Mouse (Mus musculus) ES-Bruce4 (cell line): ENCODE data around the gene Pfkfb4. TPM values are rescaled to one million over a fixed set of nuclear protein-coding genes. Genes with fewer than 3 reads are reported as not detected.
A peak's percentile ranks its signal among the peaks of the same experiment; 100 is the strongest.

ENCODE experiments used
- H3K27ac ChIP-seq: 2 replicates; pipeline ENCODE4 v1.5.1; 2012; ENCODE audit warnings: low read length, inconsistent platforms; ENCODE audit not compliant: insufficient read depth
- H3K27me3 ChIP-seq: 2 replicates; pipeline ENCODE4 v1.6.1; 2012; ENCODE audit warnings: mild to moderate bottlenecking, low read length, inconsistent platforms; ENCODE audit not compliant: control insufficient read depth, poor library complexity, insufficient read depth, severe bottlenecking
- H3K36me3 ChIP-seq: 2 replicates; pipeline ENCODE4 v1.6.1; 2012; ENCODE audit warnings: inconsistent platforms, mild to moderate bottlenecking, low read length, moderate library complexity; ENCODE audit not compliant: control insufficient read depth, poor library complexity, insufficient read depth, severe bottlenecking
- H3K4me1 ChIP-seq: one replicate; pipeline ENCODE4 v1.8.1; 2011; ENCODE audit warnings: low read length; ENCODE audit not compliant: control insufficient read depth, insufficient read depth
- H3K4me3 ChIP-seq: 2 replicates; pipeline ENCODE4 v1.5.1; 2011; ENCODE audit warnings: low read depth, mild to moderate bottlenecking, low read length
- H3K9ac ChIP-seq: 2 replicates; pipeline ENCODE4 v1.6.1; 2012; ENCODE audit warnings: low read depth, mild to moderate bottlenecking, inconsistent platforms; ENCODE audit not compliant: poor library complexity, severe bottlenecking
- H3K9me3 ChIP-seq: replicated peaks from 2 replicates; pipeline ENCODE4 v1.6.1; 2012; ENCODE audit warnings: mild to moderate bottlenecking, low read length, inconsistent platforms; ENCODE audit not compliant: control insufficient read depth, poor library complexity, insufficient read depth, severe bottlenecking
- CTCF ChIP-seq: IDR thresholded peaks from one replicate; pipeline ENCODE4 v1.8.1; 2011; ENCODE audit warnings: low read depth, low read length
- EP300 ChIP-seq: IDR thresholded peaks from 2 replicates; pipeline ENCODE4 v1.6.1; 2011; ENCODE audit warnings: low read depth, low read length; ENCODE audit not compliant: insufficient read depth
- POLR2A ChIP-seq: IDR thresholded peaks from one replicate; pipeline ENCODE4 v1.8.1; 2011; ENCODE audit warnings: low read length; ENCODE audit not compliant: insufficient read depth
- polyA plus RNA-seq: library from polyadenylated mRNA; stranded (reverse); fragments of >200 nt; gene quantifications from 2 replicates; pipeline ENCODE4 v1.2.4, GENCODE M21; 2011; ENCODE audit warnings: low read depth; ENCODE audit not compliant: missing spikeins, insufficient read depth, insufficient read length

Pfkfb4 gene
- polyA plus RNA-seq, 1 experiment: 4.4 TPM

GRCm38 (mm10) chr9:109080516-109080915 is 88.9 kb downstream of the Pfkfb4 start:
- no peak overlapping the region for H3K9ac ChIP-seq
- H3K4me3 ChIP-seq: no peak overlapping the region
- no peaks in the 10 kb centered on the region for H3K27me3 ChIP-seq
- no peaks in the 10 kb centered on the region for H3K4me1 ChIP-seq
- no peak for TF ChIP-seq POLR2A
- TF ChIP-seq EP300: no peak
- TF ChIP-seq CTCF: no peak
- H3K9me3 ChIP-seq: no peaks in the 10 kb centered on the region
- no peak overlapping the region for H3K27ac ChIP-seq
- peaks cover 10% of the 10 kb centered on the region; the same call in 1 of the 2 replicates for H3K36me3 ChIP-seq

GRCm38 (mm10) chr9:109081749-109082123 is 90.2 kb downstream of the Pfkfb4 start:
- no peak for TF ChIP-seq POLR2A
- TF ChIP-seq CTCF: no peak
- TF ChIP-seq EP300: no peak
- Histone ChIP-seq H3K9me3 (no peaks in the 10 kb centered on the region), H3K4me3 (peak overlapping the region; percentile 91), H3K4me1 (no peaks in the 10 kb centered on the region), H3K27me3 (no peaks in the 10 kb centered on the region), H3K36me3 (peaks cover 10% of the 10 kb centered on the region; the same call in 1 of the 2 replicates), H3K9ac (peak overlapping the region; percentile 93), H3K27ac (no peak overlapping the region)

Other genes with a start within 250 kb of the Pfkfb4 start
- gene Ip6k2, start 208.0 kb upstream of the Pfkfb4 start, polyA plus RNA-seq: 37.4 and 39.5 TPM in 2 replicates
- gene Nckipsd, start 183.4 kb upstream of the Pfkfb4 start, polyA plus RNA-seq: 10.3 and 11.8 TPM in 2 replicates
- gene Celsr3, start 165.5 kb upstream of the Pfkfb4 start, polyA plus RNA-seq: 3.5 and 6.2 TPM in 2 replicates
- 8.2 and 8.3 TPM in 2 replicates for gene Slc26a6, start 138.5 kb upstream of the Pfkfb4 start, polyA plus RNA-seq
- not detected in 2 replicates for gene Tmem89, start 77.2 kb upstream of the Pfkfb4 start, polyA plus RNA-seq
- gene Uqcrc1, start 55.1 kb upstream of the Pfkfb4 start, polyA plus RNA-seq: 183 and 193 TPM in 2 replicates
- 4.8 and 6.5 TPM in 2 replicates for gene Col7a1, start 38.2 kb upstream of the Pfkfb4 start, polyA plus RNA-seq
- not detected in 2 replicates for gene Ucn2, start 5.8 kb upstream of the Pfkfb4 start, polyA plus RNA-seq
- 48.3 and 53.5 TPM in 2 replicates for gene Shisa5, start 46.8 kb downstream of the Pfkfb4 start, polyA plus RNA-seq
- gene Trex1, start 68.0 kb downstream of the Pfkfb4 start, polyA plus RNA-seq: 2.4 TPM in 1 of 2 replicates, not detected in the other
- gene Atrip, start 82.3 kb downstream of the Pfkfb4 start, polyA plus RNA-seq: 17.3 and 20.0 TPM in 2 replicates
- gene Ccdc51, start 90.7 kb downstream of the Pfkfb4 start, polyA plus RNA-seq: 4.9 and 7.0 TPM in 2 replicates
- gene Tma7, start 90.8 kb downstream of the Pfkfb4 start, polyA plus RNA-seq: 203 and 225 TPM in 2 replicates
- gene Plxnb1, start 103.6 kb downstream of the Pfkfb4 start, polyA plus RNA-seq: 16.1 and 19.1 TPM in 2 replicates
- gene Fbxw21, start 170.3 kb downstream of the Pfkfb4 start, polyA plus RNA-seq: not detected in 2 replicates
- not detected in 2 replicates for gene Fbxw13, start 204.2 kb downstream of the Pfkfb4 start, polyA plus RNA-seq
- not detected in 2 replicates for gene Fbxw20, start 243.0 kb downstream of the Pfkfb4 start, polyA plus RNA-seq